Mouse (Mus musculus): ENCODE measurements around the gene Dhx38. TPM values are rescaled to one million over a fixed set of nuclear protein-coding genes. Genes with fewer than 3 reads are reported as not detected.

Dhx38 gene
- 10 to 100 TPM; 26.0 to 27.0 TPM for total RNA-seq (2021)
- long read RNA-seq, full-length matches to known transcripts, result 22 of 40 reads
- long read RNA-seq, partial matches to known transcripts, result 2 of 40 reads
- long read RNA-seq, other reads (novel, unspliced or antisense), result 16 of 40 reads

DNA sequence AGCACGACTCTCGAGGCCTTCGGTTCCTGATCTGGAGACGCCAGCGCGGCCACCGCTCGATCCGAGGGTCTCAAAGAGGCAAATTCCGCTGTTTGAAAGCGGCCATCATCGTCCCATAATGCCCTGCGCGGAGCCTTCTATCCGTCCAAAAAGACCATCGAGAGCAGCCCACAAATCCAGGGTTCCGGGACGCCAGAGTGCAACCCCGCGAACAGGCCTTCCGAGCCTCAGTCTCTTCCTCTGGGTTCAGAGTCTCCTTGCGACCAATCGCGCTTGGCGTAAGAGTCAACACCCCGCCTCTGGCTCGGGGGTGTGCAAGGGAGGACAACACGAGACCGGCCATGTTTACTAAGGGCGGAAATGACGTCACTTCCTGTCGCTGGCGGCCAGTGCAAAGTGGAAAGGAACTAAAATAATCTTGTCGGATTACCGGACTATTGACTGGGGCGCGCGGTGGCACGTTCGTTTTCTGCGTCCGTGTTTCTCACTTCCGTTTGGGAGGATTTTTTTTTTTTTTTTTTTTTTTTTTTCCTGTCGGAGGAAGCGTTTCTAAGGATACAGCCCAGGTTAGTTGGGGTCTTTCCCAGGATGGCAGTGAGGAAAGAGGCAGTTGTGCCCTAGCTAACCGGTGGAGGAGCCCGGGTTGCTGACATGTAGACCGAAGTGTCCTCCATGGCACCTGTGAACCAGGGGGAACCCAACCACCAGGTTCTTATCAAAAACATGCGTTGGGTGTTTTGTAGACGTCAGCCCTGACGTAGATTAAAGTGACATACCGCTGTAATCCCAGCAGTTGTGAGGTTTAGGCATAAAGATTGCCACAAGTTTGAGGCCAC, at the start of gene Dhx38, which contains the start of gene Txnl4b:
Gene Dhx38 (minus strand): TSS at position 364 of the 836 bp plus-strand sequence.
Gene Txnl4b (plus strand): TSS at position 395 of the 836 bp plus-strand sequence.
- DNase-seq (ENCODE audit: low spot score in 2 of 2), result peak; percentile 99 to 100

DNA sequence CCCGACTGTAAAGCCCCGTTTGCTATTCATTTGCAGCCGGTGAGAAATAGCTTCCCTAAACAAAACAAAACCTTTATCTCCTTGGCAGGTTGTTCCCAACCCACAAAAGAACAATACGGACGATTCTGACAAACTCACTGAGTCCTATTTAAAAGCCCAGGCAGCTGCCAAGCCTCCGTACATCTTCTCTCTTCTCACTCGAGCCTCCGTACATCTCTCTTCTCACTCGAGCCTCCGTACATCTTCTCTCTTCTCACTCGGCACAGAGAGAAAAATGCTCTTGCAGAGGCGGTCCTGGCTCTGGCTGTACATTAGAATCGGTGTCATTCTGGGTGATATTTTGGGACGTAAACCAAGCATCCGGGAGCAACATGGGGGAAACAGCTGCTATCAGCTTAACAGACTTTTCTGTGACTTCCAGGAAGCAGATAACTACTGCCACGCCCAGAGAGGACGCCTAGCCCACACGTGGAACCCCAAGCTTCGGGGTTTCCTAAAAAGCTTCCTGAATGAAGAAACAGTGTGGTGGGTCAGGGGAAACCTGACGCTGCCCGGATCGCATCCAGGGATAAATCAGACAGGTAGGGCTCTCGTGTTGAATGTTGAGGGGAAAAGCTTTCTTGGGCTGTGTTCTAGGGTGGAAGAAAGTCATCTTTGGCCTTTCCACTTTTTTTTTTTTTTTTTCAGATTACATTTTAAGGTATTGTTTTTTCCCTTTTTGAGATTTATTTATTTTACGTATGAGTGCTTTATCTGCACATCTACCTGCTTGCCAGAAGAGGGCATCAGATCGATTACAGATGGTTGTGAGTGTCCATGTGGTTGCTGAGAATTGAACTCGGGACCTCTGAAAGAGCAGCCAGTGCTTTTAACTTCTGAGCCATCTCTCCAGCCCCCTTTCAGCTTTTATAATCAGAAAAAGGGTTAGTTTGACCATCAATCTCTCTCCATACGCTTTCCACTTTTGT, 48.9 kb upstream of the Dhx38 start, which contains the start of gene Pkd1l3:
Gene Pkd1l3 (plus strand): TSS at position 275 of the 968 bp plus-strand sequence.
- peak in 1 of 2 experiments; percentile 30 for DNase-seq (ENCODE audit: low spot score in 2 of 2)

DNA sequence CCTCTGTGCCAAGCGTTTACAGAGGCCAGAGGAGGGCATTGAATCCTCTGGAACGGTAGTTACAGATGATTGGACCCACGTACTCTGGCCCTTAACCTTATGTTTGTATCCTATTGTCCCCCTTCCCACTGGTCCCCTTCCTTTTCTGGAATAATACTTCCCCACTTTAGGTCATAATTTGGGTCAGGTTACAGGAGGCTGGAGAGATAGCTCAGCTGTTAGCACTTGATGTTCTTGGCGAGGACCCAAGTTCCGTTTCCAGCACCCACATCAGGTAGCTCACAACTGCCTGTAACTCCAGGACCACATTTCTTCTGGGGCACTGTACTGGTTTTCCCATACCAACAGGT, 43.5 kb upstream of the Dhx38 start:
- no peak for DNase-seq (ENCODE audit: low spot score in 2 of 2)

DNA sequence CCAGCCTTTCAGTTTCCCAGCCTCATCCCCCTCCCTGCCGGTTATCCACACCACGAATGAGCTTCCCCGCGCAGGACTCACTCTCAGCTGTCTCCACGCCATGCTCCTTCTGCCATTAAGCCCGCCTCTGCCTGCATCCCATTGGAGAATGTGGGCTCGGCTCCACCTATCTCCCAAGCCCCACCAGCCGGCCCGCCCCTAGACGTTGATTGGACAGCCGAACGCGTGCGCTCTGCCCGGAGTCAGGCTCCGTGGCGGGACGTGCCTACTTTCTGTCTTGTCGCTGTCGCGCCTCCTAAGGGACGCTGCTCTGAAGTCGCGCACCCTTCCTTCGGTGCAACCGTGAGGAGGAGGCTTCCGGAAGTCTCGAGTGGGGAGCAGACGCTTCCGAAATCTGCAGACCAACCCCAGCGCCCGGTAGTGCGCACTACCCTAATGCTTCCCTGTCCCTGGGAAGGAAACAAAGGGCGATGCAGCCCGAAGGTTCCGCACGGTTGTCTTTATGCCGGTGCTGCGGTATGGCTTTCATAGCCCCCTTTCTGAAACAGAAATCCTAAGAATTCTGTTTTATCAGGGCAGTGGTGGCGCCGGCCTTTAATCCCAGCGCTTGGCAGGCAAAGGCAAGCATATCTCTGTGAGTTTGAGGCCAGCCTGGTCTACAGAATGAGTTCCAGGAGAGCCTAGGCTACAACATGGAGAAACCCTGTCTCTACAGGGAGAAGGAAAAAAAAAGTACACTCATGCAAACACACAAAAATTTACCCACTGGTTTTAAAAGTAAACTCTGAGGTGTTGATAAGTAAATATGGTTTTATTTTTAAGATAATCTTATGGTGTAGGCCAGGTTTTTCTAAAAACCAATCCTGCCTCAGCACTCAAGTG, 42.9 kb upstream of the Dhx38 start, which contains the start of gene Dhodh:
Gene Dhodh (minus strand): TSS at position 403 of the 882 bp plus-strand sequence.
- DNase-seq (ENCODE audit: low spot score in 2 of 2), result peak; percentile 97

DNA sequence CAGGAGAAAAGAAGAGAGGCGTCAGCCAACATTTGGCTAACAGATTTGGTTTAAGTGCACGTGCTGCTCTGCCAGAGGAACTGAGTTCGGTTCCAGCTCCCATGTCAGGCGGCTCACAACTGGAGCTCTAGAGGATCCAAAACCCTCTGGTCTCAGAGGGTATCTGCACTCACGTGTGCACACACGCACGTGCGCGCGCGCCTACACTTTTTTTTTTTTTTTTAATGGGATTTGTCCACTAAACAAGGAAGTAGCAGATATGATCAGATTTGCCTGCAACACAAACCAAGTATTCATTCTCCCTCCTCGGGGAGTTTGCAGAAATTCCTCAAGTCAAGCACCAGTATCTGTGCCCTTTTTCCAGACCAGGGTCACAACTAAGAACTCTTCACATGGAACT, 42.0 kb upstream of the Dhx38 start:
- DNase-seq (ENCODE audit: low spot score in 2 of 2), result no peak

DNA sequence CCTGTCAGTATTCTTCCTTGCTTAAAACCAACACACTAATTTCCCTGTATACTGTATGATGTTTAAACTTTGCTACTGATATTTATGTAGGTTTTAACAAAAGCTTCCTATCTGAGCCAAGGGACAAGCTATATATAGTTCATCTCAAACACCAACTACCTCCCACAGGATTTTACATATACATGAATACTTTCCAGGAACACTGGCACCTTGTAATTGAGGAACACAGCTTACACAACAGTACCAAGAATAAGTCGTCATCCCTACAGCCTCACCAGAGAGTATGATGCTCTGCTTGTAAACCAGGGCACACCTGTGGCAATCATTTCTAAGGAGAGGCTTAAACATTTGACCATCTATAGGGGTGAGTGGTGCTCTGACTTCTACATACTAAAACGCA, 41.1 kb upstream of the Dhx38 start:
- DNase-seq (ENCODE audit: low spot score in 2 of 2), result no peak

DNA sequence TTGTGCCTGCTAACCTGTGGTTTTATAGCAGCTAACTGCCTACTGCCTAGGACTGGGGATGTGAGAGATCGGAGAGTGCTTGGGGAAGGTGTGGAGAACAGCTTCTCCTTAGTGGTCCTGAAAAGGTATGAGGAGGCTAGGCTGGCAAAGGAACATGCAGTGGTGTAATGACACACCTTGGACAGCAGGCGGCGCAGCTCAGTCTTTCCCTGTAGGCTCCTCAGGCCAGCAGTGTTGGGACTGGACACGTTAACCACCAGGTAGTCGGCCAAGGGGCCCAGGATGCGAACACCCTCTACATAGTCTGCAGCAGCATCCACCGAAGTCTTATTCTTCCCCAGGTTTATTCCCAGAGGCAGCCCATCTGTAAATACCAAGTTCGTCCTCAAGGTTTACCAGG, 30.2 kb upstream of the Dhx38 start:
- peak in 1 of 2 experiments; percentile 47 for DNase-seq (ENCODE audit: low spot score in 2 of 2)

DNA sequence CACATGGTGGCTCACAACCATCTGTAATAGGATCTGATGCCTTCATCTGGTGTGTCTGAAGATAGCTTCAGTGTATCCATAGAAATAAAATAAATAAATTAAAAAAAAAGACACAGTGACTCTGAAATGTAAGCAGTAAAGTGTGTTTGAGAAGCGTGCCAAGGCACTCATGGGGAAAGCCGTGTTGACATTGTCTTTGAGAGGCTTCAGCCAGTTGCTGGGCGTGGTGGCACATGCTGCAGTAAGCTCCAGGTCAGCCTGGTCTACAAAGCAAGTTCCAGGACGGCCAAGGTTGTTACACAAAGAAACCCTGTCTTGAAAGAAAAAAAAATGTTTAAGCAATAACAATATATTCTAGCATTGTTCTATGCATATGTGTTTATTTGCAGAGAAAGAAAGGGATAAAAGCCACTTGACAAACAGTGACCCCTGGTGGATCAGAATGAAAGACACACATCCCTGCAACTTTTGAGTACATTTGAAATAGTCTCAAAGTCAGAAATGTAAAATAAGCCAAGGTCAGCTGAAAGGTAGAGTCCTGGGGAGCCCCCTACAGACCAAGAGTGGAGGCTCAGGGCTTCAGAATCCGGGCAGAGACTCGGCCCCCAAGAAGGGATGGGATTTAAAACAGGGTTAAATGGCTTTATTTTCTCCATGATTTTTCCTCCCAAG, 27.6 kb upstream of the Dhx38 start:
- peak in 1 of 2 experiments; percentile 19 for DNase-seq (ENCODE audit: low spot score in 2 of 2)

DNA sequence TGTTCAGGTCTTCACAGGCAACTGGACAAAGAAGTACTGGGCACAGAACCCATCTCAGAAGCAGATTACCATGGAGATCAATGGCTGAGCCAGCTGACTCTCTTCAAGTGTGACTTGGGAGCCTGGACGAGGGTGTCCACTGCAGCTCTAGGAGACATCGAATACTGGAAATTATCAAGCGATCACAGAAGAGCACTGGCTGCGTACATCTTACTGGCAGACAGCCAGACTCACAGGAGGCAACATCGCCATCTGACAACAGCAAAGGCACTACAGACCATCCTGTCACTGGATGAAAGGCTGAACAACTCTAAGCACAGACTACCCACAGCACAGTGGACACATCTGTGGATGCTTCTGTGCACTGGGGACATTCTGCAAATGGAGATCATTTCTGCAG, 26.5 kb upstream of the Dhx38 start:
- no peak for DNase-seq (ENCODE audit: low spot score in 2 of 2)

DNA sequence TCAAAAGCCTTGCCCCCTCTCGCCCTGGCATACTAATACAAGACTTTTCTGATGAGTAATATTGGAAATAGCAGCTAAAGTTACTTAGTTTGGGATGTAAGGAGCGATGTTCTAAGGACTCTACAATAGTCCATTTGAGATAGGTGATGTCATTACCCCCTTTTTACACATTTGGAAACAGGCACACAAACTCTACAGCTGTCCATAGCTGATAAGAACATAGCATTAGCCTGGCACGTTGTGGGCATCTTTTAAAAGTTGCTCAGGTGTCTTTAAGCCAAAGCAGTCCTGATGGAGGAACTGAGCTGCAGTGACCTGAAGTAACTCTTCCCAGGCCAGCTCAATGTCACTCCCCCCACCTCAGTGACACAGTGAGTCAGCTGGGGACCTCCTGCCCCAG, 25.7 kb upstream of the Dhx38 start:
- DNase-seq (ENCODE audit: low spot score in 2 of 2), result no peak

DNA sequence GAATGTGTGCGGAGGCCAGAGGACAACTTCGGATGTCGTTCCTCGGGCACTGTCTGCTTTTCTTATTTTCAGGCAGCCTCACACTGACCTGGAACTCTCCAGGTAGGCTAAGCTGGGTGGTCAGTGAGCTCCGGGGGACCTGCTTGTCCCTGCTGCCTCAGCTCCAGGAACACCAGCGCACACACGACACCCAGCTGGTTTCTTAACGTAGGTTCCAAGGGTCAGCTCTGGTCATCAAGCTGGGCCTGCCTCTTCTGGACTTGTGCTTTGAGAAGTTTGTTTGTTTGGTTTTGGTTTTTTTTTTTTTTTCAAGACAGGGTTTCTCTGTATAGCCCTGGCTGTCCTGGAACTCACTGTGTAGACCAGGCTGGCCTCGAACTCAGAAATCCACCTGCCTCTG, 25.2 kb upstream of the Dhx38 start:
- DNase-seq (ENCODE audit: low spot score in 2 of 2), result no peak

DNA sequence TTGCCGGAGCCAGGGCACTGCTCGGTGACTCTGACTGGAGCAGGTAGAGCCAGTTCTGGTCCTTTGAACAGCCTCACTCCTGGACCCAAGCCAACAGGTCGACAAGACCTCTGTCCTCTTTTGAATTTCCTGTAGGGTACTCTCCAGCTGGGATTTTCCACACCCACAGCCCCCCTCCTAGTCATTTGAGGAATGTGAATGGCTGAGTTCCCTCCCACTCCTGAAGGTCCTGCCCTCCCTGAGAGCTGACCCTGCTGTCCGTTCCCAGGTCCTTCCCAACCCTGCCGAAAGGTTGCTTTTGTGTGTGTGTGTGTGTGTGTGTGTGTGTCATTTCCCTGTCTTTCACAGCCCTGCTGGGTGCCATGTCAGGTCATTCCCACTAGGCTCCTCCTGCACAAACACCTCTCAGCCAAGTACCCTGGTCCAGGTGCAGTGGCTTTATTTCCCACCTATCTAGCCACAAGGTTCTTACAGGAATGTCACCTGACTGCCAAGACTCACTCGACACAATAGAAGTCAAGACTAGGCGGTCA, 21.4 kb upstream of the Dhx38 start:
- no peak for DNase-seq (ENCODE audit: low spot score in 2 of 2)

DNA sequence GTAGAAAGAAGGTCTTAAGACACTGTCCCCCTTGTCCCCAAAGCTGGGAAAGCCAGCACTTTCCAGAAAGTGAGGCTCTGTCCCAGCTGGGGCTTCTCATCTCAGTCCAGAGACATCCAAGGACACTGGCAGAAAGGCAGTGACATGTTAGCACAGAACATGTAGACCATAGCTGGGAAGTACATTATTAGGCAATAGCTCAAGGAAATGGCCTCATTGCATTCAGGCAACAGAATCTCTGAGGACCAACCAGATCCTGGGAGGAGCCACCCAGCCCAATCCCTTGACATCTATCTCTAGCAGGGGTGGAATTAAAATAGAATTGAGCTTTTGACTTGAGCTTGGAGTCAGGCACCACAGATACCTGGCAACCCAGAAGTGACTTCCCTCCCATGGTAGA, 20.0 kb upstream of the Dhx38 start:
- no peak for DNase-seq (ENCODE audit: low spot score in 2 of 2)

DNA sequence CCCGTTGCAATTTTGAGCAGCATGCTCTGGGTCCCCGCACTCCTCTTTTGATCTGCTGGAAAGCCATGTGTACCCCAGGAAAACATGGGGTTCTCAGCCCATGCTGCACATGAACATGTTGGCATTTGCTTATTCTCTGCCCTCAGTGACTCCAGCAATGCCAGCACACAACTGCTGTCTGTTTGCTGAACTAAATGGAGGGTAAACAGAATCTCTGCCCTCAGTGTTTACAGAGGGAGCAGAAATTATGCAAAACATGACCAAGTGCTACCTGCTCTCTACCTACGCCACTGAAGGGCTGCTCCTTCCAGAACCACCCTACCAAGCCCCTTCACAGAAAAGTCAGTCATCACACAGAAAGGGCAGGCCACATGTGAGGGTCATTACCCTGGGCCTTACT, 19.2 kb upstream of the Dhx38 start:
- DNase-seq (ENCODE audit: low spot score in 2 of 2), result no peak

DNA sequence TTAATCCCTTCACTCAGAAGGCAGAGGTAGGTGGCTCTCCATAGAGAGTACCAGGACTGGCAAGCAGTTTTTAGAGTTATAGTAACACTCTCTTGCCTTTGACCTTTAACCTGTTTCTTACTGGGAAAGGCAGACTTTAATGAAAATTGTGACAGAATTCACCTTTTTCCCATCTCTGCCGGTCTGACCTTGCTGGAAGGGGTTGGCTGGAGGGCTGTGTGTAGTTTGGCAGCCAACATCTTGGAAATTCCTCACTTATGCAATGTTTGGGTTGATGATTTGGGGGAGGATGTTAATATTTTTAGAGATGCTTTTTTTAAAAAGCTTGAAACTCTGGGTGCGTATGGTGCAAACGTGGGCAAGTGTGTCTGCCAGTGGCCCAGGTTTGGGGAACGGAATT, 18.6 kb upstream of the Dhx38 start:
- no peak for DNase-seq (ENCODE audit: low spot score in 2 of 2)

DNA sequence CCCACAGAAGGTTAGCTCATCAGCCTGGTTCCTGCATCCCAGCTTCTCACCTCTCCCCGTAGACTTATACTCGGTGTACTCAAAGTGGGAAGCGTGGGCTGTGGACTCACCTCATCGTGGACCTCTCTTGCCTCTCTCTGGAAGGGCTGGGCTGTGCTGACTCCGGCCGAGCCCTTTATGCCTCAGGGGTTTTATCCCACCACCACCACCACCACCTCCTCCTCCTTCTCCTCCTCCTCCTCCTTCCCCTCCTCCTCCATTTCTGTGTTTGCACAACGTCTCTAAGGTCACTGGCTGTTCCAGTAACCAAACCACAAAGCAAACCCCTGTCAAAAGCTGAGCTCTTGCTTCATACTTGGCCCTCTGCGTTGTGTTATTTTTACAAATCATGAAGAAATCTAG, 13.2 kb upstream of the Dhx38 start, which contains the start of gene Hp:
Gene Hp (minus strand): TSS at position 273 of the 402 bp plus-strand sequence.
- no peak for DNase-seq (ENCODE audit: low spot score in 2 of 2)

DNA sequence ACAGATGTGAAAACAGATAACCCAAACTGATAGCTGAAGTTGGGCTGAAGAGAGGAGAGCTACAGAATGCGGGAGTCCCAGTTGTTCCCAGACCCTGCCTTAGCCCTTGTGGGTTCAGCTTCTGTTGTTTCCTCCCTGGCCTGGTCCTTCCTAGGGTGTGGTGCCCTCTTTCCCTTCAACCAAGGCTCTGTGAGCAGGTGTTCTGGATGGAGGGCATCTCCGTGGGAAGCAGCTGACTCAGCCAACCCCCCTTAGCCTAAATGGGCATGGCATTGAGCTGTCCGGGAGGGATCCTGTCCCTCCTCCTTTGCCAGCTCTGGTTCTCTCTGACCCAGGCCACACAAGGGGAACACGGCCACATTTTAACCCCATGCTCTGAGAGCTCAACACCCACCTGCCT, 10.7 kb upstream of the Dhx38 start:
- DNase-seq (ENCODE audit: low spot score in 2 of 2), result no peak

DNA sequence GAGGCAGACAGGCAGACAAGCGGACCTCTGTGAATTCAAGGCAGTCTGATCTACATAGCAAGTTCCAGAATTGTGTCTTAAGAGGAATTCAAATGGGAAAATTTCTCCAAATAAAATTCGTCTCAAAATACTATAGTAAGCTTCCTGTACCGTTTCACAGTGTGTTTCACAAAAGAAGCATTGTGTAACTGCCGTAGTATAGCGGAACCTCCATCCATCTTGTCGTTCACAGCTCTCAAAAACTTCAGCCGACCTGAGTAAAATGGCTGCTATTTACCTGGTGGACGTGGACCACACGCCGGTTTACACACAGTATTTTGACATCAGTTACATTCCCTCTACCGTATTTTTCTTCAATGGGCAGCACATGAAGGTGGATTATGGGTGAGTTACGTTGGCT, 5.5 kb upstream of the Dhx38 start:
- DNase-seq (ENCODE audit: low spot score in 2 of 2), result no peak

DNA sequence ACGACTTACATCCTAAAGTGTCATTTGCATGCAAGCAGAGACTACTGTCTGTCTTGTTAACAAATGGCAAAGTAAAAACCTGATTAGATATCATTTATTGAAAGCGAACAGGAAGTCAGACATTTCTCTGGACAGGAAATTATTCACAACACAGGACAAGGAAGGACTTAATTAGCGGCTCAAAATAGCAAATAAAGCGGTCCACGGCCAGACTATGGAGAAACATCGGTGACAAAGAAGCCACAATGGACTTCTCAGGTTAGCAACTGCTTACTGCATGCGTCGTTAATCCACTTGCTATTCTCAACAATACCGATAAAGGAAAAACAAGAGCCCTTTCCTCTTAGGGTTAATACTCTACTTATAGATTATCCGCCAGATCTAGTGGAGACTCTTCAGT, 895 bp downstream of the Dhx38 start:
- DNase-seq (ENCODE audit: low spot score in 2 of 2), result no peak

DNA sequence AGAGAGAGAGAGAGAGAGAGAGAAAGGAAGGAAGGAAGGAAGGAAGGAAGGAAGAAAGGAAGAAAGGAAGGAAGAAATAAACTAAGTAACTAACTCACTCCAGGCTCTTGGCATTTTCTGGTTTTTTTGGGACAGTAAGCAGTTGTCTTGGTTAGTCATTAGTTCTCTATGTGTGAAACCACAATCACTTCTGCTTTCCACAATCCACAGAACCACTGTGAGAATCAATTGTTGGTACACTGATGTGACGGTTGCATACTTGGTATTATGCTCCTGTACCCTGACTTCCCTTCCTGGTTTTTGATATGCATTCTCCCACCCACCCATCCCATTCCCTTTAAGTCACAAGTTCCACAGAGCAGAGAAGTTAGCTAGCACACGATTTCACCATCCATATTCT, 1.8 kb downstream of the Dhx38 start:
- DNase-seq (ENCODE audit: low spot score in 2 of 2), result no peak
